Mouse (Mus musculus) left cerebral cortex, postnatal 36 days (tissue): ENCODE measurements around the gene Vgll2. TPM values are rescaled to one million over a fixed set of nuclear protein-coding genes. Genes with fewer than 3 reads are reported as not detected.
A peak's percentile ranks its signal among the peaks of the same experiment; 100 is the strongest.

Source experiments
- DNase-seq, 2 experiments: peaks; one replicate each; pipeline ENCODE4 v3.0.0; 2021 to 2022; ENCODE audit warnings: low spot score in 2 of 2, mixed read lengths in 1 of 2
- intact Hi-C: fragments of 180-260 bp; cut with DNase I; formaldehyde crosslinking; loops from one replicate; pipeline ENCODE4 v1.15.1; 2025
- microRNA-seq: library from miRNA; unstranded; fragments of <30 nt; microRNA quantifications from one replicate; pipeline ENCODE4 v1.2.0, GENCODE M21; 2022
- total RNA-seq, 2 experiments: library from RNA; stranded (reverse); gene quantifications; 2 replicates each; pipeline ENCODE4 v1.2.3; 2021

Vgll2 gene
- total RNA-seq, 2 experiments from 2014 or later, result 0.25 TPM; not detected in 1

DNA sequence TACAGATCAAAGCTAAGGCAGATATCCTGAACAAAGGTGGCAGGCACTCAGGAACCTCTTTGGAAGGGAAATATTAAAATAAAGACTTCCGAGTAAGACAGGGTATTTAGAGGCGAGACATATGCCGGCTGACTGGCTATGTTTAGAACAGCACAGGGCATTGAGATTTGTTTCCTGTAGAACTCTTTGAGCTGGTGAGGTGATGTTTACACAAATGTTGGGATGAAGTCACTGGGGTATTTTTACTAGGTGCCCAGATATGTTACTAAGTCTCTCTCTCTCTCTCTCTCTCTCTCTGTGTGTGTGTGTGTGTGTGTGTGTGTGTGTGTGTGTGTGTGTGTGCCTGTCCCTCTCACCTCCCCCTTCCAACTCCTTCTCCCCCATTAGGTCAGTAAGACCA lies 26.0 kb downstream of the Vgll2 start:
- DNase-seq, result no peak
- intact Hi-C loops, result no loop called here

DNA sequence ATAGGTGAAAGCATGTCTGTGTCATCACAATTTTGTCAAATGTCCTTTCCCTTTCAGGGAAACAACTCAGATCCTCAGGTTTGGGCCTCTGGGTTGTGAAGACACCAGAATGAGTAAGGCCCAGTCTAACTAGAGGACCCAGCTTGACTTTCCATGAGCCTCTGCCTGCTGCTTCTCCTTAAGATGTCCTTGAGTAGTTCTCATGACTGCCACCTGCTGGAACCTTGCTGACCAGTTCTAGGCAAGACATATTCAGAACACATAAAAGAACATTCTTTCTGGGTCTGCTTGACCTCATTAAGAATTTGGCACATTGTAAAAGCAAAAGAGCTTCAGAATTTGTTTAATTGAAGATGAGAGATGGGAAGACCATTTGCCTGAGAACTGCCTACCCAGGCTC lies 50.2 kb downstream of the Vgll2 start:
- intact Hi-C loops, result loop anchor here (5.0 kb wide), 1 partner anchor 280 kb away; no protein-coding TSS in a partner anchor
- peak; percentile 4 to 18 for DNase-seq

Small RNA genes lying within 50 kb of the gene (microRNA-seq; reads per million reads assigned to microRNA genes)
- gene Gm24084, result not detected

Other genes starting within 250 kb of the Vgll2 start
- gene Ros1, start 172.7 kb downstream of the Vgll2 start, total RNA-seq, result not detected
- gene Dcbld1, start 211.1 kb downstream of the Vgll2 start, total RNA-seq, result 1 to 10 TPM; 5.5 to 6.3 TPM